Mouse (Mus musculus) forebrain, embryonic 11.5 days (tissue): ENCODE results near the gene Tas2r116. TPM values are rescaled to one million over a fixed set of nuclear protein-coding genes. Genes with fewer than 3 reads are reported as not detected.

ENCODE experiments used
- ATAC-seq: fragments of 200-750 bp; cut with Nextera tagmentation; replicated peaks from 2 replicates; pipeline ENCODE4 v1.8.0; 2017; ENCODE audit warnings: moderate TSS enrichment; ENCODE audit not compliant: low FRiP score
- DNase-seq: peaks from one replicate; pipeline ENCODE4 v3.0.0-alpha.2; 2017; ENCODE audit warnings: low spot score
- H3K27ac ChIP-seq: fragments of 300-500 bp; sonication (generic); 2 replicates; pipeline ENCODE4 v1.5.1; 2014; ENCODE audit warnings: low read depth, low read length
- H3K27me3 ChIP-seq: fragments of 300-500 bp; sonication (generic); 2 replicates; pipeline ENCODE4 v1.6.1; 2014; ENCODE audit warnings: mild to moderate bottlenecking, low read length, mixed read lengths; ENCODE audit not compliant: control insufficient read depth, insufficient read depth
- H3K36me3 ChIP-seq: fragments of 300-500 bp; sonication (generic); 2 replicates; pipeline ENCODE4 v1.6.1; 2014; ENCODE audit warnings: mild to moderate bottlenecking, low read length, moderate library complexity, mixed read lengths; ENCODE audit not compliant: control insufficient read depth, insufficient read depth
- H3K4me1 ChIP-seq: fragments of 300-500 bp; sonication (generic); replicated peaks from 2 replicates; pipeline ENCODE4 v1.6.1; 2014; ENCODE audit warnings: low read length, mixed read lengths; ENCODE audit not compliant: control insufficient read depth, insufficient read depth
- H3K4me2 ChIP-seq: fragments of 300-500 bp; sonication (generic); 2 replicates; pipeline ENCODE4 v1.6.1; 2014; ENCODE audit warnings: low read depth, mild to moderate bottlenecking, low read length, moderate library complexity, mixed read lengths; ENCODE audit not compliant: severe bottlenecking
- H3K4me3 ChIP-seq: fragments of 300-500 bp; sonication (generic); 2 replicates; pipeline ENCODE4 v1.5.1; 2014; ENCODE audit warnings: low read depth, low read length
- H3K9ac ChIP-seq: fragments of 300-500 bp; sonication (generic); 2 replicates; pipeline ENCODE4 v1.6.1; 2014; ENCODE audit warnings: low read length
- H3K9me3 ChIP-seq: fragments of 300-500 bp; sonication (generic); 2 replicates; pipeline ENCODE4 v1.6.1; 2016; ENCODE audit warnings: low read length, mixed read lengths; ENCODE audit not compliant: control insufficient read depth
- WGBS: fragments of 180-500 bp; shearing (Covaris S2); extraction: QIAGEN DNeasy Blood & Tissue Kit; methylation state at CpG from one replicate; pipeline ENCODE4 v1.1.7; 2014; 5-methylcytosine and 5-hydroxymethylcytosine counted together
- polyA plus RNA-seq: library from polyadenylated mRNA; unstranded; fragments of >200 nt; fragmentation: Nextera tagmentation; extraction: Ambion mirVana; gene quantifications from 2 replicates; pipeline ENCODE4 v1.2.1, GENCODE M21; 2014

The Tas2r116 gene
- not detected in 2 replicates for polyA plus RNA-seq

GRCm38 (mm10) chr6:132855138-132855537, at the start of gene Tas2r116:
Gene Tas2r116, plus strand, starts transcription at chr6:132855438.
- no peaks in the 10 kb centered on the region for H3K27me3 ChIP-seq
- H3K27ac ChIP-seq = no peak within 1 kb of the TSS
- DNase-seq (no peak), ATAC-seq (no peak)
- H3K9me3 ChIP-seq = no peaks in the 10 kb centered on the region
- no peak within 1 kb of the TSS for H3K4me3 ChIP-seq
- H3K4me2 ChIP-seq = no peak within 1 kb of the TSS
- no peaks in the 10 kb centered on the region for H3K4me1 ChIP-seq
- 100% methylated on average over 1 of the region's 1 CpGs for WGBS
- no peak within 1 kb of the TSS for H3K9ac ChIP-seq
- no peaks in the 10 kb centered on the region for H3K36me3 ChIP-seq

- 94% methylated on average over 1 of the region's 1 CpGs for WGBS
- Histone ChIP-seq H3K9me3 (no peaks in the 10 kb centered on the region), H3K4me2 (no peak within 1 kb of the TSS), H3K9ac (no peak within 1 kb of the TSS), H3K4me1 (no peaks in the 10 kb centered on the region), H3K36me3 (no peaks in the 10 kb centered on the region), H3K4me3 (no peak within 1 kb of the TSS), H3K27ac (no peak within 1 kb of the TSS), H3K27me3 (no peaks in the 10 kb centered on the region)
- DNase-seq (no peak), ATAC-seq (no peak)
Observed at GRCm38 (mm10) chr6:132846842-132847241, 8.4 kb upstream of the Tas2r116 start, which contains the start of gene Tas2r123. Gene Tas2r123, plus strand, starts transcription at chr6:132847142.

DNA sequence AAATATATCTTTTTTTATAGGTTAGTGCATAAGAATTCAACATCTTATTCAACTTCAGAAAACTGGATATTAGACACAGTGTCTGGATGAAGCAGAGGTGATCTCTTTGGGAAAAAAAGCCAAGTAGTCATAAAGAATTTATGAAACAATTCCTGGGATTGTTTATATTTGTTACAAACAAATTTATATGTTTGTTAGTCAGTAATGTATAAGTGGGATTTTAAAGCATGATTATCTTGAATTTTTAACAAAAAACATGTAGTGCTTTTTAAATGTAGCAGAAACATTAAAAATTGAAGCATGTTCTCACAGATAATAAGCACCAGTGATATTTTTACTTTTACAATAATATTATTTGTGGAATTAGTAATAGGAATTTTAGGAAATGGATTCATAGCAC, 12.5 kb downstream of the Tas2r116 start, which contains the start of gene Tas2r110:
Gene Tas2r110 (plus strand): TSS at position 301 of the 400 bp plus-strand sequence.
- ATAC-seq (no peak), DNase-seq (no peak)
- no peak within 1 kb of the TSS for H3K4me2 ChIP-seq
- no peak within 1 kb of the TSS for H3K9ac ChIP-seq
- H3K9me3 ChIP-seq = no peaks in the 10 kb centered on the region
- H3K27me3 ChIP-seq = no peaks in the 10 kb centered on the region
- H3K4me3 ChIP-seq = no peak within 1 kb of the TSS
- H3K4me1 ChIP-seq = no peaks in the 10 kb centered on the region
- no peak within 1 kb of the TSS for H3K27ac ChIP-seq
- H3K36me3 ChIP-seq = no peaks in the 10 kb centered on the region

DNA sequence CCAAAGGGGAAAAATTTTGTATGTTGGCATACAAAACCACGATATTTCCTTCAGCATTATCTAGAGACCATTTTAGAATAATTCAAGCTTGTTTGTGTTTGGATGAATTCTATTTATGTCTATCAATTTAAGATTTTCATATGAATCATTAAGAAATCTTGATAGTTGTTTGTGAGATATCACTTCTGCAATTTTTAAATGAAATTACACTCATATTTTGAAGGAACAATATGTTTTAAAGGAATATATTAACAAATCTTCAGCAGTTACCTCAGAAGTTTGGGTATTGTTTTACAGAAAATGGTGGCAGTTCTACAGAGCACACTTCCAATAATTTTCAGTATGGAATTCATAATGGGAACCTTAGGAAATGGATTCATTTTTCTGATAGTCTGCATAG, 37.5 kb downstream of the Tas2r116 start, which contains the start of gene Tas2r113:
Gene Tas2r113 (plus strand): TSS at position 301 of the 400 bp plus-strand sequence.
- WGBS = 77% methylated on average over 1 of the region's 1 CpGs
- H3K9ac ChIP-seq = no peak within 1 kb of the TSS

More for the DNA sequence above, 37.5 kb downstream of the Tas2r116 start, which contains the start of gene Tas2r113:
- H3K4me3 ChIP-seq = no peak within 1 kb of the TSS
- ATAC-seq (no peak), DNase-seq (no peak)
- H3K4me2 ChIP-seq = no peak within 1 kb of the TSS
- H3K27me3 ChIP-seq = no peaks in the 10 kb centered on the region
- H3K4me1 ChIP-seq = no peaks in the 10 kb centered on the region
- no peaks in the 10 kb centered on the region for H3K9me3 ChIP-seq
- no peak within 1 kb of the TSS for H3K27ac ChIP-seq
- no peaks in the 10 kb centered on the region for H3K36me3 ChIP-seq

Other genes with a start within 250 kb of the Tas2r116 start
- gene A630073D07Rik, start 203.9 kb upstream of the Tas2r116 start, polyA plus RNA-seq = not detected in 2 replicates
- gene Tas2r120, start 198.5 kb upstream of the Tas2r116 start, polyA plus RNA-seq = not detected in 2 replicates
- gene Tas2r121, start 154.4 kb upstream of the Tas2r116 start, polyA plus RNA-seq = not detected in 2 replicates
- not detected in 2 replicates for gene Tas2r122, start 143.5 kb upstream of the Tas2r116 start, polyA plus RNA-seq
- gene Tas2r115, start 117.4 kb upstream of the Tas2r116 start, polyA plus RNA-seq = not detected in 2 replicates
- not detected in 2 replicates for gene Tas2r124, start 100.7 kb upstream of the Tas2r116 start, polyA plus RNA-seq
- not detected in 2 replicates for gene Tas2r102, start 93.3 kb upstream of the Tas2r116 start, polyA plus RNA-seq
- not detected in 2 replicates for gene Tas2r136, start 77.3 kb upstream of the Tas2r116 start, polyA plus RNA-seq
- not detected in 2 replicates for gene Tas2r117, start 52.6 kb upstream of the Tas2r116 start, polyA plus RNA-seq
- gene Tas2r123, start 8.3 kb upstream of the Tas2r116 start, polyA plus RNA-seq = not detected in 2 replicates
- not detected in 2 replicates for gene Tas2r110, start 12.6 kb downstream of the Tas2r116 start, polyA plus RNA-seq
- not detected in 2 replicates for gene Tas2r113, start 37.6 kb downstream of the Tas2r116 start, polyA plus RNA-seq
- gene Tas2r125, start 54.2 kb downstream of the Tas2r116 start, polyA plus RNA-seq = not detected in 2 replicates
- gene Tas2r129, start 95.7 kb downstream of the Tas2r116 start, polyA plus RNA-seq = not detected in 2 replicates
- not detected in 2 replicates for gene Tas2r131, start 102.5 kb downstream of the Tas2r116 start, polyA plus RNA-seq
- gene Tas2r109, start 125.5 kb downstream of the Tas2r116 start, polyA plus RNA-seq = not detected in 2 replicates
- gene Tas2r103, start 181.7 kb downstream of the Tas2r116 start, polyA plus RNA-seq = not detected in 2 replicates
- not detected in 2 replicates for gene Tas2r140, start 200.4 kb downstream of the Tas2r116 start, polyA plus RNA-seq
- gene Smim10l1, start 249.5 kb downstream of the Tas2r116 start, polyA plus RNA-seq = 59.8 and 70.4 TPM in 2 replicates